Mouse (Mus musculus): ENCODE data around the gene Csk.
A peak's percentile ranks its signal among the peaks of the same experiment; 100 is the strongest.

The Csk gene

GRCm38 (mm10) chr9:57658970-57659369 lies 5.5 kb upstream of the Csk start:
- no peak for DNase-seq (ENCODE audit: extremely low read depth, insufficient read length, low spot score)

- DNase-seq (ENCODE audit: extremely low read depth, insufficient read length, low spot score), result no peak
Measured at GRCm38 (mm10) chr9:57657843-57658242, 4.4 kb upstream of the Csk start.

- peak; percentile 13 for DNase-seq (ENCODE audit: extremely low read depth, insufficient read length, low spot score)
Measured at GRCm38 (mm10) chr9:57656631-57657350, 3.4 kb upstream of the Csk start.

- DNase-seq (ENCODE audit: extremely low read depth, insufficient read length, low spot score), result peak; percentile 62
Measured at GRCm38 (mm10) chr9:57655749-57656148, 2.3 kb upstream of the Csk start.

GRCm38 (mm10) chr9:57654966-57655365 lies 1.5 kb upstream of the Csk start:
- no peak for DNase-seq (ENCODE audit: extremely low read depth, insufficient read length, low spot score)

GRCm38 (mm10) chr9:57652855-57653254 lies 576 bp downstream of the Csk start:
- DNase-seq (ENCODE audit: extremely low read depth, insufficient read length, low spot score), result no peak

GRCm38 (mm10) chr9:57652351-57652750 lies 1.1 kb downstream of the Csk start:
- DNase-seq (ENCODE audit: extremely low read depth, insufficient read length, low spot score), result no peak

- DNase-seq (ENCODE audit: extremely low read depth, insufficient read length, low spot score), result no peak
Measured at GRCm38 (mm10) chr9:57650786-57651311, 2.6 kb downstream of the Csk start.

- no peak for DNase-seq (ENCODE audit: extremely low read depth, insufficient read length, low spot score)
Measured at GRCm38 (mm10) chr9:57650130-57650785, 3.2 kb downstream of the Csk start.

- DNase-seq (ENCODE audit: extremely low read depth, insufficient read length, low spot score), result no peak
Measured at GRCm38 (mm10) chr9:57647286-57648108, 5.9 kb downstream of the Csk start.

GRCm38 (mm10) chr9:57646551-57647103 lies 6.8 kb downstream of the Csk start:
- DNase-seq (ENCODE audit: extremely low read depth, insufficient read length, low spot score), result no peak

GRCm38 (mm10) chr9:57644944-57645893 lies 8.2 kb downstream of the Csk start:
- DNase-seq (ENCODE audit: extremely low read depth, insufficient read length, low spot score), result peak; percentile 91

- peak; percentile 61 for DNase-seq (ENCODE audit: extremely low read depth, insufficient read length, low spot score)
Measured at GRCm38 (mm10) chr9:57644442-57644943, 8.9 kb downstream of the Csk start.

GRCm38 (mm10) chr9:57643856-57644180 lies 9.6 kb downstream of the Csk start:
- no peak for DNase-seq (ENCODE audit: extremely low read depth, insufficient read length, low spot score)

- no peak for DNase-seq (ENCODE audit: extremely low read depth, insufficient read length, low spot score)
Measured at GRCm38 (mm10) chr9:57643169-57643855, 10.1 kb downstream of the Csk start.

GRCm38 (mm10) chr9:57641775-57642550 lies 11.5 kb downstream of the Csk start:
- DNase-seq (ENCODE audit: extremely low read depth, insufficient read length, low spot score), result no peak

- no peak for DNase-seq (ENCODE audit: extremely low read depth, insufficient read length, low spot score)
Measured at GRCm38 (mm10) chr9:57641022-57641421, 12.4 kb downstream of the Csk start.

- DNase-seq (ENCODE audit: extremely low read depth, insufficient read length, low spot score), result peak; percentile 90
Measured at GRCm38 (mm10) chr9:57640384-57640783, 13.0 kb downstream of the Csk start.
